Comparison of ENCODE assay signal across 8 mouse cellular contexts in the genomic region with DNA sequence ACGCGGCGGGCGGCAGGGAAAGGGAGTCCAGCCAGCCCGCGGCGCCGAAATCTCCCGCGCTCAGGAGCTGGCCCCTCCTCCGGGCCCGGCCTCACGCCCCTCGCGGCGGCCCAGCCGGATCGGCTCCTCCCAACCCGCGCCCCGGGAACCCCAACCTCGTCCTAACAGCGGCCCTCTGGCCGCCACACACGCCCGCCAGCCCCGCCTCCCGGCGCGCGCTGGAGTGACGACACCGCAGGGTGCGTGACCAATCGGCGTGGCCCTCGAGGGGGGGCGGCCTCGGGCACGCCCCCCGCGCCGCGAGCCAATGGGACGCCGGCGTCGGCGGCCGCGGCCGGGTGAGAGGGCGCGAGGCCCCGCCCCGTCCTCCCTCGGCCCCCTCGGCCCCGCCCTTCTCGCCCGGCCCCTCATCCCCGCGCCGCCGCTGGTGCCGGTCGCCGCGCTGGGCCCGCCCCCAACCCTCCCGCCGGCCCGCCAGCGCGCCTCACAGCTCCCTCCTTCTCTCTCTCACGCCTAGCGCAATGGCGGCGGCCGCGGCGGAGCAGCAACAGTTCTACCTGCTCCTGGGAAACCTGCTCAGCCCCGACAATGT. TPM values are rescaled to one million over a fixed set of nuclear protein-coding genes. Genes with fewer than 3 reads are reported as not detected.
A peak's percentile ranks its signal among the peaks of the same experiment; 100 is the strongest.
DNase-seq lines count a peak whose midpoint lies in the region; ATAC-seq and TF ChIP-seq lines count a peak whose summit lies in the region.

A gene (plus strand): TSS at position 492 of the 592 bp plus-strand sequence.

- H3K27ac ChIP-seq in forebrain, embryonic 13.5 days = peak within 1 kb of the TSS; percentile 88
- peak within 1 kb of the TSS; percentile 97 for H3K27ac ChIP-seq in liver, postnatal 0 days (ENCODE audit: low read depth)
- peak within 1 kb of the TSS; percentile 87 for H3K27ac ChIP-seq in neural tube, embryonic 14.5 days (ENCODE audit: low read depth, low read length)

- H3K9me3 ChIP-seq in E14TG2a.4 (ENCODE audit: low read length) = no peaks in the 10 kb centered on the region
- H3K9me3 ChIP-seq in forebrain, embryonic 13.5 days (replicated peaks) = no peaks in the 10 kb centered on the region
- no peaks in the 10 kb centered on the region for H3K9me3 ChIP-seq in liver, postnatal 0 days (ENCODE audit: low read length)
- H3K9me3 ChIP-seq in neural tube, embryonic 14.5 days (ENCODE audit: control insufficient read depth, low read length) = no peaks in the 10 kb centered on the region

- peak within 1 kb of the TSS; percentile 84 for H3K9ac ChIP-seq in forebrain, embryonic 13.5 days
- peak within 1 kb of the TSS; percentile 89 for H3K9ac ChIP-seq in liver, postnatal 0 days (replicated peaks)
- H3K9ac ChIP-seq in neural tube, embryonic 14.5 days (replicated peaks; ENCODE audit: low read depth, low read length) = peak within 1 kb of the TSS; percentile 88

- peaks cover 49% of the 10 kb centered on the region for H3K4me1 ChIP-seq in E14TG2a.4 (replicated peaks; ENCODE audit: low read depth, low read length)
- H3K4me1 ChIP-seq in forebrain, embryonic 13.5 days = peaks cover 30% of the 10 kb centered on the region
- peaks cover 13% of the 10 kb centered on the region; the same call in 1 of the 2 replicates for H3K4me1 ChIP-seq in liver, postnatal 0 days (ENCODE audit: insufficient read depth)
- H3K4me1 ChIP-seq in neural tube, embryonic 14.5 days (ENCODE audit: control insufficient read depth, insufficient read depth, low read length) = peaks cover 8% of the 10 kb centered on the region; the same call in 1 of the 2 replicates

- peak; percentile 96 for ATAC-seq in forebrain, embryonic 13.5 days
- peak; percentile 96 for ATAC-seq in liver, postnatal 0 days
- peak; percentile 95 for ATAC-seq in neural tube, embryonic 14.5 days (ENCODE audit: low read depth)

- H3K36me3 ChIP-seq in E14TG2a.4 (ENCODE audit: insufficient read depth, low read length) = peaks cover 14% of the 10 kb centered on the region
- no peaks in the 10 kb centered on the region for H3K36me3 ChIP-seq in forebrain, embryonic 13.5 days (ENCODE audit: poor library complexity, severe bottlenecking)
- no peaks in the 10 kb centered on the region for H3K36me3 ChIP-seq in liver, postnatal 0 days (replicated peaks; ENCODE audit: insufficient read depth, low read length)
- H3K36me3 ChIP-seq in neural tube, embryonic 14.5 days (ENCODE audit: control insufficient read depth, insufficient read depth, low read length) = no peaks in the 10 kb centered on the region

- peak within 1 kb of the TSS; percentile 90 for H3K4me3 ChIP-seq in E14TG2a.4 (replicated peaks; ENCODE audit: low read length)
- H3K4me3 ChIP-seq in forebrain, embryonic 13.5 days = peak within 1 kb of the TSS; percentile 84
- peak within 1 kb of the TSS; percentile 76 for H3K4me3 ChIP-seq in liver, postnatal 0 days (ENCODE audit: low read depth, low read length)
- peak within 1 kb of the TSS; percentile 74 for H3K4me3 ChIP-seq in neural tube, embryonic 14.5 days (ENCODE audit: low read depth, low read length)

- intact Hi-C loops in heart, postnatal 10 days (cut with DNase I) = loop anchor here (2.0 kb wide), 1 partner anchor 42 kb away; no protein-coding TSS in a partner anchor

- no peaks in the 10 kb centered on the region for H3K27me3 ChIP-seq in E14TG2a.4 (ENCODE audit: insufficient read depth, low read length)
- no peaks in the 10 kb centered on the region; the same call in 1 of the 2 replicates for H3K27me3 ChIP-seq in forebrain, embryonic 13.5 days
- H3K27me3 ChIP-seq in liver, postnatal 0 days (ENCODE audit: insufficient read depth, low read length) = no peaks in the 10 kb centered on the region
- no peaks in the 10 kb centered on the region for H3K27me3 ChIP-seq in neural tube, embryonic 14.5 days (ENCODE audit: control insufficient read depth, insufficient read depth, low read length)

- TF ChIP-seq EP300 in liver, postnatal 0 days (IDR thresholded peaks at IDR 0.05; ENCODE audit: low read depth) = no peak

- no peak for TF ChIP-seq CTCF in E14TG2a.4 (conservative IDR thresholded peaks at IDR 0.05; ENCODE audit: low read length)
- no peak for TF ChIP-seq CTCF in liver, postnatal 0 days (IDR thresholded peaks at IDR 0.05; ENCODE audit: low read depth)

- under 1% methylated on average over 36 of the region's 83 CpGs for WGBS in forebrain, embryonic 13.5 days
- WGBS in large intestine, adult 2 months = 1% methylated on average over 76 of the region's 83 CpGs
- 2% methylated on average over 51 of the region's 83 CpGs for WGBS in liver, postnatal 0 days (ENCODE audit: insufficient replicate concordance)
- WGBS in neural tube, embryonic 14.5 days = under 1% methylated on average over 32 of the region's 83 CpGs

- DNase-seq in c-Kit-positive CD71-positive TER-119-positive erythroid progenitor cells, embryonic 14.5 days (ENCODE audit: low spot score) = peak; percentile 93
- peak; percentile 96 to 97 for DNase-seq in heart, postnatal 10 days
- DNase-seq in large intestine, adult 2 months (ENCODE audit: low read depth, low spot score) = peak; percentile 59
- DNase-seq in liver, postnatal 0 days = peak; percentile 97
- DNase-seq in testis, postnatal 10 days (ENCODE audit: low spot score) = peak; percentile 97

- H3K4me2 ChIP-seq in forebrain, embryonic 13.5 days = peak within 1 kb of the TSS; percentile 74
- peak within 1 kb of the TSS; percentile 92 for H3K4me2 ChIP-seq in liver, postnatal 0 days (ENCODE audit: low read depth, low read length)
- peak within 1 kb of the TSS; percentile 97 for H3K4me2 ChIP-seq in neural tube, embryonic 14.5 days (ENCODE audit: low read depth, low read length)

RNA-seq across cellular contexts. Expression of the gene that starts here (rescaled TPM):
- polyA plus RNA-seq in forebrain, embryonic 13.5 days (2015; fragmentation: Nextera tagmentation; extraction: Ambion mirVana) = 89.2 and 103 TPM in 2 replicates
- total RNA-seq in heart, postnatal 10 days (2021) = 100 to 1,000 TPM in 1 of 2 experiments, 10 to 100 TPM in 1; 97.4 to 102 TPM
- 20.5 and 24.2 TPM in 2 replicates for polyA plus RNA-seq in large intestine, adult 2 months (2012; rRNA removed)
- 15.6 and 17.3 TPM in 2 replicates for polyA plus RNA-seq in liver, postnatal 0 days (2015; fragmentation: Nextera tagmentation; extraction: Ambion mirVana)
- polyA plus RNA-seq in neural tube, embryonic 14.5 days (2014; fragmentation: Nextera tagmentation; extraction: Ambion mirVana) = 62.3 and 76.8 TPM in 2 replicates

Comparison
In these comparisons a context has a peak if more than half of its experiments do, and no peak if none do; other contexts are left out.
1. Peak in every context shown above with its lines: DNase-seq, ATAC-seq, H3K4me3 ChIP-seq and H3K27ac ChIP-seq.